Mouse (Mus musculus) erythroblast, embryonic 14.5 days (primary cell): ENCODE measurements around the gene Ctnna3.

ENCODE experiments used
- GATA1 ChIP-seq: IDR thresholded peaks from 2 replicates; pipeline ENCODE4 v1.6.1; 2012; ENCODE audit warnings: low read length, inconsistent platforms, mixed read lengths
- TAL1 ChIP-seq: IDR thresholded peaks from 3 replicates; pipeline ENCODE4 v1.6.1; 2012; ENCODE audit warnings: low read length, inconsistent platforms, mixed read lengths

DNA sequence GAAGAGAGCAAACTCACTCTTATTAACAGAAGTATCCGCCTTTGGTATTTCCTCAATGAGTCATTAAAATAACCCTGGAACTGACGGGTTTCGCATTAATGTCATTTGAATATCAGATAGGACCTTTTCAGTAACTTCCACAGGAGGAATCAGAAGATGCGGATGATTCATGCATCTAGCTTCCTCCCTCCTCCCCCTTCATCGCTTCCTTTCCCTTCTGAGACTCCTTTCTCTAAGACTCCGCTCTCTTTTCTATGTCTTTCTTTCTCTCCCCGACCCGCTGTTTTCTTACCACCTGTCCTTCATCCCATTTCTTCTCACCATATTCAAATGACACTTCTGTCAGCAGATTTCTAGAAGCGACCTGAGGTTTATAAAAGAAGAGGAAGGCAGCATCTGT lies 572.1 kb downstream of the Ctnna3 start:
- TF ChIP-seq GATA1, result no peak
- TF ChIP-seq TAL1, result no peak
